Mouse (Mus musculus) stomach, postnatal 0 days (tissue): ENCODE measurements at regions not wholly inside any gene's neighbourhood (a gene's known extent, or its start where the extent isn't known, plus 50 kb on each side); places are given as distances from the start of the nearest gene placed in this dataset.

Source experiments
- CTCF ChIP-seq: IDR thresholded peaks from 2 replicates; pipeline ENCODE4 v1.5.1; 2016; ENCODE audit warnings: antibody characterized with exemption, low read depth, mild to moderate bottlenecking, moderate library complexity
- EP300 ChIP-seq: optimal IDR thresholded peaks from 2 replicates; pipeline ENCODE3; 2016; ENCODE audit warnings: antibody characterized with exemption

GRCm38 (mm10) chr16:9291356-9292020 lies 461.6 kb downstream of the 1810013L24Rik start:
- TF ChIP-seq EP300, result no peak
- TF ChIP-seq CTCF, result no peak
